Mouse (Mus musculus) liver, embryonic 14.5 days (tissue): ENCODE results near the gene Nudt4.

Source experiments
- CTCF ChIP-seq: IDR thresholded peaks from 2 replicates; pipeline ENCODE4 v1.5.1; 2016; ENCODE audit warnings: antibody characterized with exemption, low read depth, control low read depth
- EP300 ChIP-seq: IDR thresholded peaks from 2 replicates; pipeline ENCODE4 v1.6.1; 2016; ENCODE audit warnings: antibody characterized with exemption, low read depth

DNA sequence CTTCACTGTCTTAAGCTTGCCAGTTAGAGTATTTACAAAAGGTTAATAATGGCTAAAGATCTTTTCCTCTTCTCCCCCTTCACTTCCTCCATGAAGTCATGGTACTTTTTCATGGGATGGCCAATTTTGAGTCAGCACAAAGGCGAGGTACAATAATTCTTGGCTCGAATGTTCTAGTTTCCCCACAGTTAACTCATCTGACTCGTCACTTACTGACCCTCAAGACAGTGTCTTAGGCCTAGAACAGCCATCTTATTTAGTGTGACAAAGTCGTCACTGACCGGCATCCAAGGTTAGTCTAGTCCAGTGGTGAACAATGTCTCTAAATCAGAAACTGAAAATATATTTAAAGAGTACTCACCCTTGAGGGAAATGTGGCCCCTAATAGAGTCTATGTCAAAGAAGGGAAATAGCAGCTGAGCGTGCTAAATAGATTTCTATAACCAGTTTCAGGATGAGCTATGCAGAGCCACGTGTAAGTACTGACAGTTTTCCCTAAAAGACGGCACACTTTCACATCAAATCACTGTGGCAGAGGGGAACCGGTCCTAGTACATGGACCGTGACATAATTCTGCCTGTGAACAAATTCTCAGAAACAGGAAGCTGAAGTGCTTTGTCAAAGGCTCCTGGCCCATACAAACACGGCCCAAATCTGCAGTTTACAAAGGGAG lies 15.7 kb downstream of the Nudt4 start:
- TF ChIP-seq CTCF (no peak), EP300 (no peak)
